Mouse (Mus musculus) MEL (cell line): ENCODE measurements around the gene Macrod2.

Experiments used
- KAT2A ChIP-seq: conservative IDR thresholded peaks from 2 replicates; pipeline ENCODE4 v1.6.1; 2012; ENCODE audit warnings: low read depth, low read length, improper control_type of control experiment, inconsistent platforms
- MAFK ChIP-seq: IDR thresholded peaks from 2 replicates; pipeline ENCODE4 v1.6.1; 2011; ENCODE audit warnings: low read depth, mild to moderate bottlenecking, low read length, improper control_type of control experiment, borderline replicate concordance
- POLR2A ChIP-seq, 2 experiments: IDR thresholded peaks; 2 replicates each; pipeline ENCODE4 v1.6.1; 2011 to 2012; ENCODE audit warnings: low read length in 2 of 2, mild to moderate bottlenecking in 2 of 2, control low read depth in 1 of 2, improper control_type of control experiment in 1 of 2, low read depth in 1 of 2, moderate library complexity in 1 of 2; ENCODE audit not compliant: control insufficient read depth in 1 of 2, insufficient read depth in 1 of 2, poor library complexity in 1 of 2
- USF1 ChIP-seq: IDR thresholded peaks from 2 replicates; pipeline ENCODE4 v1.6.1; 2014; ENCODE audit warnings: low read depth, mild to moderate bottlenecking, inconsistent platforms, low read length, improper control_type of control experiment, moderate library complexity
- ZNF384 ChIP-seq: IDR thresholded peaks from 2 replicates; pipeline ENCODE4 v1.6.1; 2012; ENCODE audit warnings: low read depth, mild to moderate bottlenecking, inconsistent platforms, low read length, improper control_type of control experiment

- TF ChIP-seq KAT2A (no peak), ZNF384 (no peak), POLR2A (IDR thresholded peaks at IDR 0.05; ENCODE audit: control insufficient read depth in 1 of 2, insufficient read depth in 1 of 2, low read depth in 1 of 2, low read length in 2 of 2, poor library complexity in 1 of 2) (no peak), MAFK (no peak), USF1 (no peak)
Measured at GRCm38 (mm10) chr2:141715061-141715460, 1320.0 kb downstream of the Macrod2 start.
